Mouse (Mus musculus) kidney, adult 2 months (tissue): ENCODE results near the gene Slc36a2. TPM values are rescaled to one million over a fixed set of nuclear protein-coding genes. Genes with fewer than 3 reads are reported as not detected.

Experiments used
- DNase-seq: peaks from one replicate; pipeline ENCODE4 v3.0.0; 2021
- H3K27ac ChIP-seq: fragments of 200-500 bp; 2 replicates; pipeline ENCODE4 v1.5.1; 2012; ENCODE audit warnings: low read depth, low read length, control low read depth, inconsistent platforms; ENCODE audit not compliant: insufficient read depth
- H3K27me3 ChIP-seq: fragments of 200-500 bp; replicated peaks from 2 replicates; pipeline ENCODE4 v1.6.1; 2012; ENCODE audit warnings: mild to moderate bottlenecking, moderate library complexity, low read length, inconsistent platforms; ENCODE audit not compliant: control insufficient read depth, insufficient read depth
- H3K36me3 ChIP-seq: fragments of 200-500 bp; 2 replicates; pipeline ENCODE4 v1.6.1; 2012; ENCODE audit warnings: mild to moderate bottlenecking, moderate library complexity, low read length, inconsistent platforms; ENCODE audit not compliant: control insufficient read depth, insufficient read depth
- H3K4me1 ChIP-seq: fragments of 200-500 bp; 2 replicates; pipeline ENCODE4 v1.6.1; 2011; ENCODE audit warnings: low read length; ENCODE audit not compliant: control insufficient read depth, insufficient read depth
- H3K4me3 ChIP-seq: fragments of 200-500 bp; 2 replicates; pipeline ENCODE4 v1.5.1; 2011; ENCODE audit warnings: mild to moderate bottlenecking, low read depth, low read length, control low read depth; ENCODE audit not compliant: insufficient read depth
- CTCF ChIP-seq: fragments of 200-500 bp; conservative IDR thresholded peaks from 2 replicates; pipeline ENCODE4 v1.5.1; 2011; ENCODE audit warnings: low read depth, mild to moderate bottlenecking, control low read depth, low read length, moderate library complexity, mixed read lengths; ENCODE audit not compliant: insufficient read depth, insufficient read length
- POLR2A ChIP-seq: fragments of 200-500 bp; IDR thresholded peaks from one replicate; pipeline ENCODE4 v1.6.1; 2011; ENCODE audit warnings: low read depth, low read length, control low read depth
- WGBS: fragments of 180-500 bp; shearing (Covaris S2); methylation state at CpG from one replicate; pipeline ENCODE4 v1.1.7; 2018; 5-methylcytosine and 5-hydroxymethylcytosine counted together
- polyA plus RNA-seq: library from polyadenylated mRNA; depleted of rRNA; stranded (reverse); fragments of >200 nt; gene quantifications from 2 replicates; pipeline ENCODE4 v1.2.3, GENCODE M21; 2012

Slc36a2 gene
- polyA plus RNA-seq, 1 experiment, result 35.4 TPM

GRCm38 (mm10) chr11:55184246-55184645 lies 631 bp downstream of the Slc36a2 start:
- Histone ChIP-seq H3K27ac (no peak overlapping the region), H3K4me1 (0 out of 2 replicates have a peak, but pooled peaks cover 3% of the 10 kb centered on the region), H3K36me3 (no peaks in the 10 kb centered on the region), H3K4me3 (no peak overlapping the region), H3K27me3 (no peaks in the 10 kb centered on the region)
- TF ChIP-seq CTCF (no peak), POLR2A (no peak)
- WGBS, result 86% methylated on average over 5 of the region's 5 CpGs
- DNase-seq, result no peak

- WGBS, result 56% methylated on average over 7 of the region's 7 CpGs
- H3K4me1 ChIP-seq, result 0 out of 2 replicates have a peak, but pooled peaks cover 3% of the 10 kb centered on the region
- H3K4me3 ChIP-seq, result no peak overlapping the region
- no peaks in the 10 kb centered on the region for H3K36me3 ChIP-seq
- TF ChIP-seq POLR2A (no peak), CTCF (no peak)
- no peaks in the 10 kb centered on the region for H3K27me3 ChIP-seq
- no peak overlapping the region for H3K27ac ChIP-seq
- DNase-seq, result no peak
These were observed 1.8 kb downstream of the Slc36a2 start for GRCm38 (mm10) chr11:55183124-55183523.

- TF ChIP-seq CTCF (no peak), POLR2A (no peak)
- no peaks in the 10 kb centered on the region for H3K36me3 ChIP-seq
- WGBS, result 77% methylated on average over 3 of the region's 3 CpGs
- no peak for DNase-seq
- no peak overlapping the region for H3K27ac ChIP-seq
- 0 out of 2 replicates have a peak, but pooled peaks cover 2% of the 10 kb centered on the region for H3K4me1 ChIP-seq
- no peaks in the 10 kb centered on the region for H3K27me3 ChIP-seq
- no peak overlapping the region for H3K4me3 ChIP-seq
These were observed 5.0 kb downstream of the Slc36a2 start for GRCm38 (mm10) chr11:55179856-55180255.

GRCm38 (mm10) chr11:55178830-55179229 lies 6.0 kb downstream of the Slc36a2 start:
- DNase-seq, result no peak
- Histone ChIP-seq H3K4me1 (no peaks in the 10 kb centered on the region), H3K27me3 (no peaks in the 10 kb centered on the region), H3K27ac (no peak overlapping the region), H3K36me3 (no peaks in the 10 kb centered on the region), H3K4me3 (no peak overlapping the region)
- no peak for TF ChIP-seq POLR2A
- TF ChIP-seq CTCF, result no peak
- WGBS, result 83% methylated on average over 4 of the region's 4 CpGs

GRCm38 (mm10) chr11:55170501-55170900 lies 14.4 kb downstream of the Slc36a2 start:
- Histone ChIP-seq H3K36me3 (no peaks in the 10 kb centered on the region), H3K4me1 (no peaks in the 10 kb centered on the region), H3K4me3 (no peak overlapping the region), H3K27ac (no peak overlapping the region), H3K27me3 (no peaks in the 10 kb centered on the region)
- 90% methylated on average over 4 of the region's 4 CpGs for WGBS
- no peak for TF ChIP-seq CTCF
- TF ChIP-seq POLR2A, result no peak
- no peak for DNase-seq

GRCm38 (mm10) chr11:55168914-55169313 lies 16.0 kb downstream of the Slc36a2 start:
- H3K36me3 ChIP-seq, result no peaks in the 10 kb centered on the region
- WGBS, result 92% methylated on average over 6 of the region's 6 CpGs
- no peak for TF ChIP-seq POLR2A
- TF ChIP-seq CTCF, result no peak
- no peaks in the 10 kb centered on the region for H3K4me1 ChIP-seq
- no peak overlapping the region for H3K27ac ChIP-seq
- DNase-seq, result no peak
- H3K4me3 ChIP-seq, result no peak overlapping the region
- H3K27me3 ChIP-seq, result no peaks in the 10 kb centered on the region

DNA sequence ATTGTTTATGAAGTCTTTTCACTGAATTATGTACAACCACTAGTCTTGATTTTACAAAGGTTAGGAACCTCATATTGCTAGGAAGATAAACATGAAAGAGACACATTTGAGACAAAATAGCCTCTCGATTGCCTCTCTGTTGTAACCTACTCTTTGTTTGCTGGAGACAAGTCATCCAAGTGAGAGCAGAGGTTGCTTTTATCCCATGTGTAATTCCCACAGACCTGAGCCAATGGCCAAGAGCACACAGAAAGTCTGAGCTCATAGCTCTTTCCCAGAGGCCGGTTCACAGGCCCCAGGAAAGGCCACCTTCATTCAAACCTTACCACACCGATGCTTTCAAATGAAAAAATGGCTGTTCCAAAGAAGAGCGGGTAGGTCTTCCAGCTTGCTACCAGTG lies 16.4 kb downstream of the Slc36a2 start:
- Histone ChIP-seq H3K4me1 (no peaks in the 10 kb centered on the region), H3K4me3 (no peak overlapping the region), H3K36me3 (no peaks in the 10 kb centered on the region), H3K27ac (no peak overlapping the region), H3K27me3 (no peaks in the 10 kb centered on the region)
- TF ChIP-seq POLR2A, result no peak
- TF ChIP-seq CTCF, result no peak
- WGBS, result 92% methylated on average over 4 of the region's 4 CpGs
- DNase-seq, result no peak

GRCm38 (mm10) chr11:55165748-55166147 lies 19.1 kb downstream of the Slc36a2 start:
- H3K27me3 ChIP-seq, result no peaks in the 10 kb centered on the region
- no peaks in the 10 kb centered on the region for H3K4me1 ChIP-seq
- no peak overlapping the region for H3K27ac ChIP-seq
- H3K4me3 ChIP-seq, result no peak overlapping the region
- H3K36me3 ChIP-seq, result no peaks in the 10 kb centered on the region
- WGBS, result 92% methylated on average over 7 of the region's 7 CpGs
- no peak for TF ChIP-seq CTCF
- no peak for TF ChIP-seq POLR2A
- DNase-seq, result no peak
